Mouse (Mus musculus) lung, postnatal 0 days (tissue): ENCODE measurements around the gene Fbxo6.

ENCODE experiments used
- CTCF ChIP-seq: IDR thresholded peaks from 2 replicates; pipeline ENCODE4 v1.5.1; 2016; ENCODE audit warnings: antibody characterized with exemption, mild to moderate bottlenecking
- EP300 ChIP-seq: IDR thresholded peaks from 2 replicates; pipeline ENCODE4 v1.6.1; 2016; ENCODE audit warnings: antibody characterized with exemption, mild to moderate bottlenecking, control low read depth

GRCm38 (mm10) chr4:148149540-148149939 lies 2.4 kb downstream of the Fbxo6 start:
- TF ChIP-seq CTCF (no peak), EP300 (no peak)
